Mouse (Mus musculus) kidney, postnatal 10 days (tissue): ENCODE results near the gene Pik3c2b.

ENCODE experiments used
- DNase-seq: peaks from one replicate; pipeline ENCODE4 v3.0.0; 2021; ENCODE audit warnings: mixed read lengths

Gene Pik3c2b

DNA sequence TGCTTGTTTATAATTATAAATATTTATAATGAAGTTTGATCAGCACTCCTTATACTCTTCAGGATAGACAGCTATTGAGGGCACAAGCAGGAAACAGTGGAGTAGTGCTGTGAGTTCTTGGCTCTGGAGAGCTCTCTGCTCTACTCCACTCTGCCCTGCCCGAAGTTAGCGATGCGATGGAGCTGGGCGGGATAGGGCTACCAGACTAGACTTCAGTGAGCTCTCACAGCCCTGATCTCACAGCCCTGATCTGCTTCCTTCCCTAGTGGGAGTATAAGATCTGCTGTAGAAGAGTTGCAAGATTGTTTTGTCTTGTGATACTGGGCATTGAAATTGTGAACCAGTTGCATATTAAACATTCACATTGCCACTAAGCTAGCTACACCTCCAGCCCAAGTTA is 89.4 kb downstream of the Pik3c2b start:
- DNase-seq = peak; percentile 52

DNA sequence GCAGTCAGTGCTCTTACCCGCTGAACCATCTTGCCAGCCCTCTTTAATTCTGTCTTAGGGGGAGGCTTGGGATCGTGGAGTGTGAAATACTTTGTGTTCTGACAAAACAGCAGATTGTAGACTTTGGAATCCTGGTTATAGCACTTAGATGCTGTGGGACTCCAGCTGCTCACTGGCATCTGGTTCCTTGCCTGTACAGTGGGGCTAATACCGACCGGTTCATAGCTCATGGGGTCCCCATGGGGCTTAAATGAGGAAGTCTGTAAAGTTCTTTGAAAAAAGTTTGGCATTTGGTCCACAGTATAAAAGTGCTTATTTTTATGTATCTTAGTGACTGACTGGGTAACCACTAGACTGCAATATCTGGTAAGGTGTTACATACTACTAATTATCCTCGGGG is 90.3 kb downstream of the Pik3c2b start:
- no peak for DNase-seq

DNA sequence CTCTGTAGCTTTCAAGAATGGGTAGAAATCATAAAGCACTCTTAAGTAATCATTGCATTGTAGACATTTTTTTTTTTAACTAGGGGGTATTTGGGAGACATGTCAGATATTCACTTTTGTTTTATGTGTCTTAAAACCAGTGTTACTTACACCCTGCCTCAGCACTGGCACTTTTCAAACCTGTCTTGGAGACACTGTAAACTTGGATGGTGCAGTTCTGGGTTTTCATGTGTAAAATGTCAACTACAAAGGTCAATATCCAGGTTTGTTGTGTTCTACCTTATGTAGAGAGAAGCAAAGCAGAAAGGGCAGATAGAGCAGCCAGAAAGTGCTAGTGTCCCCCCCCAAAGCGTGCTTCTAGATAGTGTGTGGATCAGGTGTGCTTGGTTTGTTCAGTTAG is 92.9 kb downstream of the Pik3c2b start:
- DNase-seq = no peak

DNA sequence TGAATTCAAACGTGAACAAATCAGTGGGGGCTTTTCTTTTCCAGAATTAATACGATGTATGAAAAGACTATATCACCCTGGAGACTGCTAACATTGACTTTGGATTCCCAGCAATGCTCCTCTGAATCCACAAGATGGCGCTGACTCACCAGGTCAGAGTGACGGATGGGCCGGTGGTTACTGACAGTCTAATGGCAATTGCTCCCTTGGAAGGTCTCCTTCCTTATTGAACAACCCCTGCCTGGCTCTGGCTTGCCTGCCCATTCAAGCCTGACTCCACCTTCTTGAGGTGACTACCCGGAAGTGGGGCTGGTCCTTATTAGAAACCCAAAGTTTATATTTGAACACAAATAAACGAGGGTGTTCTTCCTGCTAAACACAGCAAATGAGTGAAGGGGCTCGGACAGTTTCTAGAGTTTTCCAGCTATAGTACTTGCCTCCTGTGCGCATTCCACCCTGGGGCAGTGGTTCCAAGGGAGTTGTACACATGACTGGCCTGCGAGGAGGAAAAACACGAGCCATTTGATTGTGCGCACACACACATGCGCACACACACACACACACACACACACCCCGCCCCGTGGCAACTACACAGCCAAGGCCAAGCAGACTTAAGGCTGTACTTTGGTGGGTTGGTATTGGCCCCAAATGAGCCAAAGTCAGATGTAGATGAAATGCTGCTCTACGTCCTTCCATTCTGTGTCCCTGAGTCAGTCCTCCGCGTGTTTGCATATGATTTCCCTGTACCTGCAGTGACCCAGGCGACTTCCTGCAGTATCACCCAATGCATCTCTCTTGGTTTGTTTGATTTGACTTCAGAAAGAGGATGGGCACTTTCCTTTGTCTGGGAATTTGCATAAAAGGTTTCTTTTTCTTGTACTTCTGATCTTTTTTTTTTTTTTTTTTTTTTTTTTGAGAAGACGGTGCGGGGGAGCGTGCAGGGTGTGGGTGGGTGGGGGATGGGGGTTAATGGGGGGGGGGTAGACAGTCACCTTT is 100.8 kb downstream of the Pik3c2b start:
- DNase-seq = peak; percentile 72

DNA sequence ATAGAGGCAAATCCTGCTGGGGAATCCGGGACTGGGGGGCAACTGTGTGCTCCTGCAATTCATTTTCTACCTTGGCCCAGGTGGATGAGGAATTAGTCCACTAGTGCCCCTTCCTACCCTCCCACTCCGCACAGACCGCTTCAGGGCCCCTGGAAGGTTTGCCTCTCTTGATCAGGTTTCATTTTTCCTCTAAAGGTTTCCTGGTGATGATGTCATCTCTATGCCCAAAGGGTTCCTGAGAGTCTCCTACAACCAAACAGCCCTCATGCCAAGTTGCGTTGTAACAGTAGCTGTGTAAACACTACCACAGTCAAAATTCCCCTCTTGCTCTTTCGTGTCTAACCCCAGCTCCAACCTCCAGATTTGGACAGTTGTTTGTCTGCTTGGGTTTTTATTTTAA is 101.9 kb downstream of the Pik3c2b start:
- no peak for DNase-seq

DNA sequence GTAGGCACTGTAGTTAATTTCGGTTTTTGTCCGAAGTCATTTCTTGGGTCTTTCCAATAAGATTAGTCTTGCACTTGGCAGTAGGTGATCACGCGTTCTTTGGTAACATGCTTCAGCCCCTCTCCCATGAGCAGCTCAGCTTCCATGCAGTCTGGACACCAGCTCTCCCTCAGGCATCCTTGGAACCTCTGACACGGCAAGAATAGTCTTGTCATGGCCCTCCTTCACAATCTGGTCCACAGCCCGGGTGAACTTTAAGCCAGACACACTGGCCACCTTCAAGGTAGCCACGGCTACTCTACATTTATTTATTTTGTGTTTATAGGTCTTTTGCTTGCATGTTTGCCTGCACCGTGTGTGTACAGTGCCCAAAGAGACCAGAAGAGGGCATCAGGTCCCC is 102.7 kb downstream of the Pik3c2b start:
- no peak for DNase-seq

DNA sequence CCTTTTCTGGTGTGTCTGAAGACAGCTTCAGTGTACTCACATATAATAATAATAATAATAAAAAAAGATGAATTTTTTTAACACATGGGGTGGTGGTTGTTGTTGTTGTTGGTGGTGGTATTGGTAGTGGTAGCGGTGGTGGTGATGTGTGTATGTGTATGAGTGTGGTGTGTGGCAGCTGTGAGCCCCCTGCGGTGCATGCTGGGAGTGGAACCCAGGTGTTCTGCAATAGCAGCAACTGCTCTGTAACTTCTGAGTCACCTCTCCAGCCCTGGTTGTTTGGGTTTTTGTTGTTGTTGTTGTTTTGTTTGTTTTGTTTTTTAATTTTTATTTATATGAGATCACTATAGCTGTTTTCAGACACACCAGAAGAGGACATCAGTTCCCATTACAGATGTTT is 105.1 kb downstream of the Pik3c2b start:
- no peak for DNase-seq

DNA sequence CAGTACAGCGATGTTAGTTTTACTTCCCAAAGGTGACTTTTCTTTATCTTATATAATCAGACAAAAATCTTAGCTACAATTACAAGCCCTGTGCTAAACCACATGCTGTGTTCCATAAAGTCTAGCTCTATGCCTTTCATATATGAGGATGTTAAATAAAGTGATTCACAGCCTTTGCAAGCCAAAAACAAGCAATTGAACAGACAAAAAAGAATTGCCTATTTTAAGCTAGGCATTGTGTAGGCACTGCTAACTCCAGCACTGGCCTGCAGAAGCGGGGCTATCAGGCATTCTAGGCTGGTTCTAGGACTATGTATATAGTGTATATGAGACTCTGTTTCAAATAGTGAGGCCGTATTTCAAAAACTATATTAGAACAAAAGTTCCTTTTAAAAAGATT is 106.7 kb downstream of the Pik3c2b start:
- DNase-seq = no peak

DNA sequence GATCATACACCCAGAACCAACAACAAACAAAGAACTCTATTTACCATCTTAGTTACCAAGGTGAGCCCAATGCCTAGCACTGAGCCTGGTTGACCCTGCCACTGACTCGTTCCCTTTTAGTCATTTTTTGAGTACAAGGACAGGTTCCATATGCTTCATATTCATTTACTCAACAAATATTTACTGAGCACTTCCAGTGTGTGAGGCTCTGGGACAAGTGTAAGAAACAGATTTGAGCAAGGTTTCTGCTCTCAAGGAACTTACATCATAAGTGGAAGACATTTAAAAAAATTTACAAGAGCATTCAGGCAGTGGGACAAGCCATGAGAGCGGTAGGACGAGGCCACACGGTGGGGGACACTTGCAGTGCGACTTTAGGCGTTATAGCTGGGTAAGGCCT is 109.8 kb downstream of the Pik3c2b start:
- DNase-seq = no peak
